Mouse (Mus musculus) naive thymus-derived CD4-positive, alpha-beta T cell, adult 2 months (primary cell): Measurements from ENCODE around the gene Scn3b.

Experiments used
- DNase-seq: peaks from one replicate; pipeline ENCODE4 v3.0.0-alpha.2; 2011; ENCODE audit warnings: low read depth

Gene Scn3b

DNA sequence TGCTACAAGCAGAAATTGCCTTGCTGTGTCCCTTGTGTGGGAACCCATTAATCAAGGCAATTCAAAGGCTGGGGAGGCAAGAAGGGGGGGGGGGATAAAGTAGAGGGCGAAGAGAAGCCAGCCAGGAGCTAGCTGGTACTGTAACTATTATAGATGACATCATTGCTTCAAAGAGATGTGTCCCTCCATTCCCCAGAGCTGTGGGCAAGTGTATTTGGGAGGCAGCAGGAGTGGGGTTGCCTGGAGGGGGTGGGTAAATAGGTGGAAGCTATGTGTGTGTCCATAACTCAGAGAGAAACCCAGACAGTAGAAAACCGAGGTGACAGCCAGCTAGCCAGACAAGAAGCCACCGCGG lies 292 bp upstream of the Scn3b start:
- no peak for DNase-seq

DNA sequence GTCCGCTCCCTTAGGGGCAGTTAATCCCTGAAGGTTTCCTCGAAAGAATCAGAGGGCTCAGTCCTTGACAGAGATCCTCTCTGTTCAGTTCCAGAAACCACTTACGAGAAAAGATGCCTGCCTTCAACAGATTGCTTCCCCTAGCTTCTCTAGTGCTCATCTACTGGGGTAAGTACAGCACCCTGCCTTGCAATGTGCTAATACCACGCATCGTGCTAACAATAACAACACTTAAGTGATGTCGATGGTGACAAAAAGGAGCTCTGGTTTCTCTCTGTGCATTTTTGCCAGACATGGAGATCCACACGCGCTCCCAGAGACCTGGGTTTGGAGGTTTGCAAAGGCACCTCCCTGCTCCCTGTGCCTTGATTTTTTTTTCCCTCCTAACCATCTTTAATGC lies 863 bp downstream of the Scn3b start:
- no peak for DNase-seq

DNA sequence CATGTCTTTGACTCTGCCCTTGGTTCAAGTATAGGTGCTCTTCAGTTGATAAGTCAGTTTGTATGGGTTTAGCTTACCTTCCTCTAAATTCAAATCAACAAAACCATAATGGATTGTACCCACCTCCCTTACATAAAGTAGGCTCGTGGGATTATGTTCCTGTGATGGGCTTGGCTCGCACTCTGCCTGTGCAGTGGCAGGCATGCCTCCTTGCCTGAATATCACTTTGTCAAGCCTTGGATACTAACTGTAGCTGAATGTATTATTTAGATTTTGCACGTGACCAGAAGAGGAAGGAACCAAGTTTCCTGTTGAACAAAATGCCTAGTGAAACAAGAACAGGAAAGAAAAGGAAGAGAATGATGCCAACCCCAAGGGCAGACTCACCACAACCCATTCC lies 2.1 kb downstream of the Scn3b start:
- no peak for DNase-seq

DNA sequence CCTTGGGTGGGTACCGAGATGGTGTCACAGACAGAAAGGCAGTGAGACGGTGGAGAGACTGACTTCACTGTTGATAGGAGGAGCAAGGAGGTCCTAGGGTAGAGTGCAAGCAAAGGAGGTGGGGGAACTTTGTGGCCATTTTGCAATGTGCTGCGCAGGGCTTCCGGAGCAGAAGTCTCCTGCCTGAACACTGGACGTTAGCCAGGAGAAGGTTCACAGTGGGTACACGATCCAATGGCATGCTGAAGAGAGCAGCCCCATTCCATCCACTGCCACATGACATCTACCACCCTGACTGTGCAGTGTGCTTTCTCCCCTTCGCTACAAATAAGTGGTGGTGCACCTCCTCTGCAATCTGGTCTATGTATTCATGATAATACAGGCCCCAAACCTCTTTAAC lies 3.8 kb downstream of the Scn3b start:
- DNase-seq = no peak

DNA sequence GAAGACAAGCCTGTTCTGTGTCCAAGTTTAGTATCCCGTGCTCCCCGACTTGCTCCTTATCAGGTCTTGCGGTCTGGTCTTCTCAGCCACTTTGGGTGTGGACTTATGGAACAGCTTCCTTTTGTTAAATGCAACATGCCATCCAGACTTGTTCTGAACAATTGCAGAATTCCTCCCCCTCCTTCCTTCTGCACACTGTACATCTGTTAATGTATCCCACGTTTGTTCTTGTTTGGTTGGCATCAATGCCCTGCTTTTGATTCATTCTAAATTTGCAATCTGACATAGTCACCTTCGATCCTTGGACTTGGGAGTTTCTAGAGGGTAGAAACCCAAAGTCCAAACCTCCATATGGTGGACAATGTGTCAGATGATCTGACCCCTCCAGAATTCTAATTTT lies 6.9 kb downstream of the Scn3b start:
- DNase-seq = no peak

DNA sequence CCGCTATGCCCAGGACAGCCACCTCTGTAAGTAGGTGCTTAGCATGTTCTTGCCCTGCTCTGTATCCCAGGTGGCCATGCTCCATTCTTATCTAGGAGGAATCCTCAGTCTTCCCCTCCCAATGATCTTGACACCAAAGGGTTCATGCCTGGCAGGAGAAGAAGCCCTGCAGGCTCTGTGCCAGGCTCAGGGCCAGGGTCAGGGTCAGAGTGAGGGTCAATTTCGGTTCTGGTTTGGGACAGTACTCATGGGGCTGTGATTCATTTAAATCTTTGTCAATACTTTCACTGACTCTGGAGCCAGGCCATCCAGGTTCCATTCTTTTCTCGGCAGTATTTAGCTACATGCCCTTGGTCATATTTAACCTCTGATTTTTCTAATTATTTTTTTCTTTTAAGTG lies 8.7 kb downstream of the Scn3b start:
- no peak for DNase-seq

DNA sequence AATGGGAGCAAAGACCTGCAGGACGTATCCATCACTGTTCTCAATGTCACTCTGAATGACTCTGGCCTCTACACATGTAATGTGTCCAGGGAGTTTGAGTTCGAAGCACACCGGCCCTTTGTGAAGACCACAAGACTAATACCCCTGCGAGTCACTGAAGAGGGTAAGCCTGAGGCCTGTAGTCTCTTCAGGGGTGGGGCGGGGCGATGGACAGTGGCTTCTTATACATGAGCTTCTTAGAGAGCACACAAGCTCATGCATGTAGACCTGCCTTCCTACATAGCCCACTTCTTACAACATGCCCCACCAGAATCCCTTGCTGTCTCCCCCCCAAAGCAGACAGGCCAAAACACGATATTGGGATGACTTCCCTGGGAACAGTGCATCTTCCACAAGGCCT lies 10.4 kb downstream of the Scn3b start:
- DNase-seq = no peak

DNA sequence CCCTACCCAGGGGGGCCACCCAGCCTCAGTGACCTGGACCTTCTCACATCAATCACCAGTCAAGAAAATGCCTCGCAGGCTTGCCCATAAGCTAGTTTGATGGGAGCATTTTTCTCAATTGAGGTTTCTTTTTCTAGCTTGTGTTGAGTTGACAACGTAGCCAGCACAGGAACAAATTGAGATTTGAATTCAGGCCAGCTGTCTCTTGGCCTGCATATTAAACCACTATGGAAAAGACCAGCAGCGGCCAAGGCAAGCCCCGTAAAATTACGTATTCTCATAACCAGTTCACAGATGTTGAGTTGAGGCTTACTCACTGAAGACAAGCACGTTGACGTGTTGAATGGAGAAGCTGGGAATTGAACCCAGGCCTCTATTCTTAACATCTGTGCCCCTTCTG lies 14.0 kb downstream of the Scn3b start:
- DNase-seq = no peak

DNA sequence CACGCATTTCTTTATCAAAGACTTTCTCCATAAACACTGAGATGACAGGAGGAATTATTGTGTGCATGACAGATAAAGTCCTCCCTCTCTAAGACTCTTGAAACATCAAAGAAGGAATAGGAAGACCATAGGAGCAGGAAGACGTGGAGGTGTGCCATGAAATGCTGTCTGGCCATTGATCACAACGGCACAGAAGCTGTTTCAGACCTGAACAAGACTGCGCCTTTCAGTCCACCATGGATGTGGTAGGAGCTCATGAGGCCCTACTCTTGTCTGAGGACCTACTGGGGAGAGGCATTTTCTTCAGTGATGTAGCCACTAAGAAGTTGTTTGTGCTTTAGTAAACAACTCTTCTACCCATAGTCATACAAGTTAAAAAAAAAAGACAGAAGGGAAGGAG lies 23.5 kb downstream of the Scn3b start:
- DNase-seq = no peak

DNA sequence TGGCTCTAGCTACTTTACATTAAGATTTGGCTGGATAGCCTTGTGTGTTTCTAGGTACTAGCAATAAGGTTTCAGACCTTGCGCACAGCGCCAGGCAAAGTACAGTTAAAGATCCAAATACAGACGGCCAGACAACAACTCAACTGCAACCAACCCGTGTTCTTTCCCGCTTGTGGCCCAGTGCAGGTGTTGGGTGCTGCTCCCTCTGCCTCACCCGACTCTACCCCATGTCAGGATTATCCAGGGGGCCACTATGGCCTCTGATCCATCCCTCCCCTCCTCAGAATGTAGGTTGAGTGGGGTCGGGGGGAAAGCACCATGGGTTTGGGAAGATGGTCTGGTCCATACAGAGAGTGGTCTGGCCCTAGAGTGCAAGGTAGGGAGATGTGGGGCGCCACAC lies 24.3 kb downstream of the Scn3b start:
- DNase-seq = no peak

DNA sequence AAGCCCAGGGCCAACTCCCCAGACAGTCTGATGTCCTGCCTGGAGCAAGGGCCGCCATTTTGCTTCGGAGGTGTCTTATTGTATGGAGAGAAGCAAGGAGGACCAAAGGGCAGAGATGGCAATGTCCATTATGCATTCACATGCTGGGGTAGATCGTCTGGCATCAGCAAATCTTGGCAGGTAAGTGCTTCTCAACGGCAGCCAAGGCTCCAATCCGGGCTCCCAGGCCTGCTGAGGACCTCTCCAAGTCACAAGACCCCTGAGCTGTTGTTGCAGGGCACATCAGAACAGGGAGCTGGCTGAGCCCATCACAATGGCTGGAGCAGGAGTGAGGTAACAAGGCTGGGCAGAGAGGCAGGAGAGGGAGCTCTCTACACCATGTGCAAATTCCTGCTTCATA lies 24.7 kb downstream of the Scn3b start:
- no peak for DNase-seq

DNA sequence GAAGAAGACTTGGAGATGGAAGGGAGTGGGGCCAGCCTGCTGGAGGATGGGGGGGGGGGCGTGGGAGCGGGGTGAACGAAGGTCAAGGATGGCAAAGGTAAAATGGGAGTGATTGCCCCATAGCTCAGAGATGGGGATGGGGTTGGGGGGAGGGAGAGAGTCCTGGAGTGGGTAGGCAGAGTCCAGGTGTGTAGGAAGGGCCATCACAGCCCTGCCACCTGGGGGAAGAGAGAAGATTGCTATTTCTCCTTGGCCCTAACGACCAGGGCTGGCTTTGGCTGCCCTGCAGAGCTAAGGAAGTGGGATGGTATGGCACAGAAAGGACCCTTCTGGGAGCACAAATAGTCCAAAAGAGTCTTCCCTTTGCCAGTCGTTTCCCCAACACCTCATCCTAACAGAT lies 25.2 kb downstream of the Scn3b start:
- no peak for DNase-seq

DNA sequence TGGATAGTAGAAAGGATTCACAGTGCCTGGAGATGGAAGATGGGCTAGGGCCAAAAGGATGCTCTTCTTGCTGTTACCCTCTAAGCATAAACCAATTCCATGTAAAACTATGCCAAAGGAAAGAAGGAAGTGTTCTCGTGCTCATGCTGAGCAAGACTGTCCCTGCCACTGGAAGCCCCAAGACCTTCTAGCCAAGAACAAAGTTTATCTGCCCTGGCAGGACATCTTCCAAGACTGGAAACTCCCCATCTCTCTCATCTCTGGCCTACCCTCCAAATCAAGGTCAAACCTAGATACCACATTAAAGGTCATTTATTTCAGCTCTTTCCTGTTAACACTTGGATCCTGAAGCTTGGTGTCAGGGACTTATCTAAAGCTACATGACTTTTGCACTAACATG lies 25.8 kb downstream of the Scn3b start:
- no peak for DNase-seq

DNA sequence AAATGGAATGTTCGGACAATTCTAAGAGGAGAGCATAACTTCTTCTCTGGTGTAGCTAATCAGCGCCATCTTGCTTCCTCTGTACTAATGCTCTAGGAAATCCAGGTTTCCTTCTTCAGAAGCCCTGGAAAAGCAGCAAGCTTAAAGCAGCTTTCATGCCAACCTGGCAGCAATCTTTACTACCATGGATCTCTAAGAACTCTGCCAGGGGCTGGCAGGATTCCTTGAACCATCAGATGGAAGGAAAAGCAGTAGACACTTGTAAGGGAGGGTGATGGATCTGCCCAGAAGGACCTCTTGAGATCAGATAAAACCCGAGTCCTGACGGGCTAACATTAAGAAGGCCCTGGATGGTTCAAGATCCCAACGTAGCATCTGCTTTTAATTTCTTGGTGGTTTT lies 27.2 kb downstream of the Scn3b start:
- no peak for DNase-seq

DNA sequence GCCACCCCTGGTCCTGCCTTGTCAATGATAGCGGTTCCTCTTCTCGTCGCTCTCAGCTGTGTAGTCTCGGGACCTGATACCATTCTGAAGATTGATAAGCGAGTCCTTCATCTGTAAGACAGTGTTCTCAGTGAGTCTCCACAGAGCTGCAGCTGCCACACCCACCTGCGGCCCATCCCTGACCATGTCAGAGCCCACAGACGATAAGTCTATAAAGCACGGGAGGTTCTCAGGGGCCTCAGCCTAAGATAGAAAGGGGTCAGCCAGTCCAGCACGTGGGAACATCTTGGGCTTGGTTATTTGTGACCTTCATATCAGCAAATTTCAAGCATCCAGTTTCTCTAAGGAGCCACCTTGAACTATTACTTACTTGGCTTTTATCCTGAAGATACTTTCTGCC lies 29.0 kb downstream of the Scn3b start:
- no peak for DNase-seq

DNA sequence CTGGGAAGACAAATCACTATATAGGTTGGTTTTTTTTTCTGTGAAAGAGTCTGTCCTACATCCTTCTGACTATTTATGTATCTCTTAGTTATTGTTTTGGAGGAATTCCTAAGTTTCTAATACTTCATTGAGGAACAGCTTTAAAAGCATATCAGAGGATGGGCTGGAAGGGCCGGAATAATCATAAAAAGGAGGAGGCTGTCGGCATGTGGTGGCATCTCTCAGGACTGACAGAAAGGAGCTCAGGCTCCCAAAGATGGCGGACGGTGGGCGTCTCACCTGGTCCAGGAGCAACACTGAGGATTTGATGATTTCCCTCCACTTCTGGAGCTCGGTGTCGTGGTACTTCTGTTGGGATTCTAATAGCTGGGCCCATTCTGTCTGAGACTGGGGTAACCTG lies 30.3 kb downstream of the Scn3b start:
- no peak for DNase-seq

DNA sequence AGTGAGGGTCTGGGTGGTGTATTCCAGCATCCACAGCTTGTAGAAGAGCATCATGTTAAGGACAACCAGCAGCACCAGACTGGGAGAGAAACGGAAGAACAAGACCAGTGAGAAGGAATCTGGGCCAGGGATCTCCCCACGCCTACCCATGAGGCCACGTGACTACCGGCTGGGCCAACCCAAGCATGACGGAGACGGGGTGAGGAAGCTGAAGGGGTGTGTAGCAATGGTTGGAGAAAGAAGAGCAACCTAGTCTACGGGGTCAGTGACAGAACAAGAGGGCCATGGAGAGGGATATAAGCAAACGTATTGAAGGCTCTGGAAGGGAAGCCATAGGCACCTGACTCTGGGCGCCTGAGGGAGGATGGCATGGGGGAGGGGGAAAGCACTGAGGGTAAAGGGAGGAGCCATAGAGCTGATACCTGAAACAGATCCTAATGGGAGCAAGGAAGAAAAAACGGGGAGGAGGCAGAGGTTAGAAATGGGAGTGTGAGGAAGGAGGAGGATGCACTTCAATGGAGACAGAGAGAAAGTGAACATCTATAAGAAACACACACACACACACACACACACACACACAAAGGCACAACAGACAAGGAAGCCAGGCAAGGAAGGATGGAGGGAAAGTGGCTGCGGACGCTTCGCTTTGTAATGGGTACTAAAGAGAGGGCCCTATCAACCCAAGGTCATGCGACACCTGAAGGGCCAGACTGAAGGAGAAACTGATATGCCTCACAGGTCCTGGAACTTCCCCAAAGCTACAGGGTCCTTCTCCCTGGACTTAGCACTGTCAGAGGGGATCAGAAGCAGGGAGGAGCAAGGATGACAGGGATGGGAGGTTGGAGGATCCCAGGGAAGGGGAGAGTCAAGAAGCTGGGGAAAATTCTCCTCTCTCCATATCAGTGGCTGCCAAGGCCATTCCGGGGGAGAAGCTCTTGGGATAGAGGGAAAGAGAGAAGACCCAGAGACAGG lies 31.3 kb downstream of the Scn3b start:
- DNase-seq = no peak

DNA sequence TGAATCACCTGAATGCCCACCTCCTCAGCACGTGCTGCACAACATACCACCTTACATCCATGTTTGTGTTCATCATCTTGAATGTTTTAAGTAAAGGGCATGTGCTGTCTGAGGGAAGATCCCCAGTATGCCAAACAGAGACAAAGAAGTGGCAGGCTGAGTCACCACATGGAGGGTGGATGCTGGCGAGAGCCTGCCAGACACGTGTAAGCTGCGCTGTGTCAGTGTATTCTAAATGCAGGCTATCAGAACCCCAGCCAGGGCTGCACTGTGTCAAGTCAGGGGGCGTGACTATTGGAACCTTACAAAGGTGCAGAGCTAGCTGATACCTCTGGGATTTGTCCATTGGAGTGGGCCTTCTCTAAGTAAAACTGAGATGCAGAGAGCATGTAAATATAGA lies 32.5 kb downstream of the Scn3b start:
- no peak for DNase-seq

DNA sequence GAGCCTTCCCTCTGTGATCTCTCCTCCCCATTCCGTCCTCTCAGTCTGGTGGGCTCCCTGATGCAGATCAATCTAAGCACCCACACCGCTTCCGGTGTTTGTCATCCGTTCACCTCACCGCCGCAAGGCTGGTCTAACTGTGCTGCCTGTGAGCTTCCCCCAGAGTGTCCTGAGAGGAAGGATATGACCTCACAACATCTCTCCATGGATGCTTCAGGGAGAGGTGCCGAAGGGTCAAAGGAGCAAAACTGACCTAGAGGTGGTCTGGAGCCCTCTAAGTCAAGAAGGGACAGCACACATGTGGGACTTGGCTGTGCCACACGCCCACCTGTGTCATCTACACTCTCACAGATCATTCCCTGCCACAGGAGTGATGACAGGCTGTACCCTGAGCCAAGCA lies 33.4 kb downstream of the Scn3b start:
- no peak for DNase-seq

DNA sequence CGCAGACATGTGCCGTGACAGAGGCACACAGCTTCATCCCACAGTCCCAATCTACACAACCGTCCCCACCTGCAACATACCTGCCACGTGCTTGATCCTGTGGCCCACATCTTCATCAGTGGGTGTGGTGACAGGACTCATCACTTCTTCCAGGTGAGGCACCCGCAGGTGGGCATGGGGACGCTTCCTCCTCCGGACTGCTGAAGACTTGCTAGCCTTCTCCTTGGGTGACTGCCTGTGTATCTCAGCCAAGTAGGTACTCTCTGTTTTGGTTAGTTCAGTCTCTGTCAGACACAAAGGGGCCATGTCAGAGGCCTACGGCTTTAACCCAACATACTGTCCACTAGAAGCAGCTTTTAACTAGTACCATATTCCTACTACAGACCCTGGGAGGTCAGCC lies 35.2 kb downstream of the Scn3b start:
- DNase-seq = no peak

DNA sequence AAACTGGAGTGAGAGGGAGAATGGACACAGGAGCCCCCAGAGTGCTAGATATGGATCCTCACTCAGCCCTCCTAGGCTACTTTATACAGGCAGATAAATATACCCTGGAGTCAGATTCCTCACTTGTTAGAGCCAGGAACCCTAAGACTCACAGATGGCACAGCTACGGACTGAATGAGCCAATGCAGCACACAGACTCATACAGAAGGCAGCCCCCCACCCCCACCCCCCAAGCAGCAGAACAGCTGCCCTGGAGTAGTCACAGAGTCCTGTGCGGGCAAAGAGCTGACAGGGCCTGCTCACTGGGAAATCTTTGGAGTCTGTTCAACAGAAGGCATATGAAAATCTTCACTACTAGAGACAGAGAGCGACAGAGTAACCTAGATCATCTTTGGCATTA lies 38.3 kb downstream of the Scn3b start:
- no peak for DNase-seq

DNA sequence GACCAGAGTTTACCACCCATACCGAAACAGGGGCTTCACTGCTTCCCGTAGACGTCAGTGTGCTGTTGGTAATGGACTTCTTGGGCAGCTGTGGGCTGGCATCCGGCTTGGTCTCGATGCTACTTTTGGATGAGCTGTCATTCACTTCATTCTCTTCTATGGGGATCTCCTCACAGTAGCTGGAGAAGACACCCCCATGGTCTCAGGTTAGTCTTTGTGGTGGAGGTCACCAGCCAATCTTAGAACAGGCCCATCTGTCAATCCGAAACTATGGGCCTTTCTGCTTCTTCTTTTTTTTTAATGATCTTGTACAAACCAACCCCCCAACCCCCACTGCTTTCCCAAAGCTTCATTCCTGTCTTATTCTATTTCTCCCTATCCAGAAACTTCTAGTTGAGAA lies 40.9 kb downstream of the Scn3b start:
- no peak for DNase-seq

DNA sequence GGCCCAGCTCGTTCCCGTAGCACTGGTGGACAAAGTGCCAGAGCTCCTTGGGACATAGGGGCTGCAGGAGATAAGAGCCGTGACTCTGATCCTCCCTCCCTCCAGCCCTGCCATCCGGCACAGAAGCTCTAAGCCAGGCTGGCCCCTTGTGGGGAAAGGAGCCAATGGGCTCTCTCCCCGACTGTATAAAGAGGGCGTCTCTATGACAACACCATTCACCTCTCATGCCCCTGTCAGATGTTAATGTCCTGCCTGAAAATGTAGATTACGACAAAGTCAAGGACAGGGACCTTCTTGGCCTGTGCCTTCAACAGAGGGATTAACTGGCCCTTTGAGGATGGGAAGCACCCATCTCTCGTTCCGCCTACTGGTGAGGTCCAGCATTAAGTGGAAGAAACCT lies 42.8 kb downstream of the Scn3b start:
- no peak for DNase-seq

DNA sequence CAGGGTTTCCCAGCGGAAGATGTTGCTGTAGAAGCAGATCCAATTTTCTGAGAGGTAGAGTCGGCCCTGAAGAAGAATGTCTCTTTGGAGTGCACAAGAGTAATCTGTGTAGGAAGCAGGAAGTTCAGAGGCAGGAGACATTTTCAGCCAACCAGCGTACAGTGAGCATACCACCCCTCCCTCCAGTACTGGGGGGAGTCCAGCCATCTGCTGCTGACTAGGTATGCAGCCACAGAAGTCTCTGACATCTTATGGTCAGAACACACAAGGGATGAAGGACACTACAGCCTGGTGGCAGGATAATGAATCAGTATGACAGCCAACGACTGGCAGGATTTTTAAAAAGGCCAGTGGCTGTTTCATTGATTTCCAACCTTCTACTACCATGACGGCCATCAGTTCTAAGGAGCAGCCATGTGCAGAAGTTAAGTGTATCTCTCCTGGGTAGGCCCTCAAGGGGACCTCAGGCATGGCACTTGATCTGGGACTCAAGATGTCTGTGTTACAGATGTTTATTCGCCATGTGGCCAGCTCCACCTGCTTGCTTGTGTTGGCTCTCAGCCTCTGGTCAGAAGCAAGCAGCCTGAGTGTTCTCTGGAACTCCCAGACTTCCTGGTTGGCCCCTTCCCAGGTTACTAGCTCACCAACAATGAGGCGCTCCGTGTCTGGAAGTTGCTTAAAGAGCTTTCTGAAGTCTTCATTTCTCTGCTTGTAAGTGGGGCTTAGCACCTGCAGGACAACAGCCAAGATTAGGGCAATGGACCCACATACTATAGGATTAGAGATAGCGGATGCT lies 48.0 kb downstream of the Scn3b start:
- DNase-seq = no peak
